Comparison of ENCODE assay signal across 22 mouse cellular contexts in the genomic region with DNA sequence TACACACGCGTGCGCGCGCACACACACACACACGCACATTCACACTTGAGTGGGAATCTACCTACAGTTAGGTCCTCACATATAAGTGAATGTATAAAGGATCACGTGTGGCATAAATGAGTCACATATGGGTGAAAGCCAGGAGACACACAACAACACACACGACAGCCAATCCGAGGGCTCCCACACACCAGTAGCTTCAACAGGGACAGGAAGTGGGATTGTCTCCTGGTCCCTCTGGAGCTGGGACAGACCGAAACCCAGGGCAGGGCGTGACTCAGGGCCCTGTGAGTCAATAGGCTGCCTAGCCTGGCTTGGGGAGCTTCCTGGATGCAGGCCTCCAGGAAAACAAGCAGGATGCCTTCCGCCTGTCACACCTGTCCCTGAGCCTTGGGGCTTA.
DNase-seq lines count a peak whose midpoint lies in the region; ATAC-seq and TF ChIP-seq lines count a peak whose summit lies in the region.
"Had no signal": no experiment of that assay in that cellular context is flagged by ENCODE, and none has a peak within 500 bp of the region (broad histone marks: within the 10 kb centered on the region; RNA-seq: fewer than 3 reads in every experiment).

No protein-coding gene starts in this region.

- H3K27me3 ChIP-seq in heart, postnatal 0 days (ENCODE audit: control insufficient read depth, insufficient read depth, low read length) = 0 out of 2 replicates have a peak, but pooled peaks cover 4% of the 10 kb centered on the region
- H3K27me3 ChIP-seq in heart, embryonic 10.5 days (ENCODE audit: insufficient read depth, poor library complexity, severe bottlenecking) = peaks cover 65% of the 10 kb centered on the region
- no peaks in the 10 kb centered on the region for H3K27me3 ChIP-seq in forebrain, embryonic 16.5 days (replicated peaks; ENCODE audit: control insufficient read depth, insufficient read depth, low read length)
- H3K27me3 ChIP-seq: embryonic facial prominence, embryonic 15.5 days; Patski had no signal

- H3K9ac ChIP-seq in heart, postnatal 0 days (replicated peaks; ENCODE audit: low read depth, low read length) = no peak overlapping the region
- H3K9ac ChIP-seq in forebrain, embryonic 16.5 days (replicated peaks; ENCODE audit: low read depth, low read length) = no peak overlapping the region
- H3K9ac ChIP-seq: embryonic facial prominence, embryonic 15.5 days; hindbrain, embryonic 12.5 days had no signal

- TF ChIP-seq EP300 in heart, postnatal 0 days (IDR thresholded peaks at IDR 0.05; ENCODE audit: low read depth) = no peak

- no peaks in the 10 kb centered on the region for H3K9me3 ChIP-seq in heart, postnatal 0 days (replicated peaks; ENCODE audit: control insufficient read depth, low read length)
- no peaks in the 10 kb centered on the region for H3K9me3 ChIP-seq in heart, embryonic 10.5 days
- H3K9me3 ChIP-seq in forebrain, embryonic 16.5 days (ENCODE audit: control insufficient read depth, low read length) = no peaks in the 10 kb centered on the region
- H3K9me3 ChIP-seq: embryonic facial prominence, embryonic 15.5 days; G1E; hindbrain, embryonic 12.5 days had no signal

- peak; percentile 21 for DNase-seq in heart, postnatal 0 days (ENCODE audit: low spot score)
- no peak for DNase-seq in heart, embryonic 10.5 days (ENCODE audit: low spot score)
- DNase-seq in 3134 (ENCODE audit: extremely low read depth, insufficient read length, low spot score) (peak; percentile 75), MN1 (ENCODE audit: low spot score) (peak; percentile 64)
- peak; percentile 34 for DNase-seq in fat pad, adult 2 months (ENCODE audit: extremely low read depth, low read depth, low spot score)
- DNase-seq in gastrocnemius, postnatal 10 days = no peak
- DNase-seq in right cerebral cortex, postnatal 25 days = no peak
- DNase-seq: adrenal gland, postnatal 14 days; cerebellum, adult 11-12 months; cerebellum, adult 9-10 months; gastrocnemius, adult 2 months; gastrocnemius, postnatal 36 days; heart, adult 11 months had no signal

- WGBS in heart, postnatal 0 days = 74% methylated on average over 12 of the region's 12 CpGs
- WGBS in heart, embryonic 10.5 days = 78% methylated on average over 12 of the region's 12 CpGs
- 89% methylated on average over 12 of the region's 12 CpGs for WGBS in forebrain, embryonic 16.5 days

- no peaks in the 10 kb centered on the region for H3K4me1 ChIP-seq in heart, postnatal 0 days (ENCODE audit: control insufficient read depth, insufficient read depth)
- H3K4me1 ChIP-seq in heart, embryonic 10.5 days = peaks cover 44% of the 10 kb centered on the region
- peaks cover 21% of the 10 kb centered on the region for H3K4me1 ChIP-seq in forebrain, embryonic 16.5 days (replicated peaks; ENCODE audit: control insufficient read depth, insufficient read depth, low read length)

- no peak overlapping the region for H3K4me2 ChIP-seq in heart, postnatal 0 days (ENCODE audit: low read depth, low read length)
- no peak overlapping the region for H3K4me2 ChIP-seq in forebrain, embryonic 16.5 days (ENCODE audit: low read length)
- H3K4me2 ChIP-seq: embryonic facial prominence, embryonic 15.5 days; hindbrain, embryonic 12.5 days had no signal

- H3K4me3 ChIP-seq in heart, postnatal 0 days (ENCODE audit: low read depth, low read length) = no peak overlapping the region
- H3K4me3 ChIP-seq in heart, embryonic 10.5 days = no peak overlapping the region
- no peak overlapping the region for H3K4me3 ChIP-seq in forebrain, embryonic 16.5 days (replicated peaks; ENCODE audit: low read length)
- H3K4me3 ChIP-seq: embryonic facial prominence, embryonic 15.5 days; erythroblast, embryonic 14.5 days; gastrocnemius, adult 2 months; hindbrain, embryonic 12.5 days had no signal

- peak; percentile 44; the same call in 1 of the 2 replicates for ATAC-seq in heart, postnatal 0 days (ENCODE audit: insufficient read depth, low read depth)
- ATAC-seq in forebrain, embryonic 16.5 days = no peak
- ATAC-seq: activated CD4-positive, CD25-positive, alpha-beta regulatory T cell, adult 4 months; CD4-positive, CD25-positive, alpha-beta regulatory T cell, adult 4 months; intestine, embryonic 16.5 days; Patski had no signal

- no peak overlapping the region for H3K27ac ChIP-seq in heart, postnatal 0 days (ENCODE audit: low read depth)
- no peak overlapping the region for H3K27ac ChIP-seq in heart, embryonic 10.5 days
- no peak overlapping the region for H3K27ac ChIP-seq in forebrain, embryonic 16.5 days (ENCODE audit: low read length)
- H3K27ac ChIP-seq: embryonic facial prominence, embryonic 15.5 days; gastrocnemius, adult 2 months had no signal

- H3K36me3 ChIP-seq in heart, postnatal 0 days (replicated peaks; ENCODE audit: control insufficient read depth, insufficient read depth, low read length) = no peaks in the 10 kb centered on the region
- no peaks in the 10 kb centered on the region for H3K36me3 ChIP-seq in heart, embryonic 10.5 days
- H3K36me3 ChIP-seq in forebrain, embryonic 16.5 days (ENCODE audit: control insufficient read depth, insufficient read depth) = no peaks in the 10 kb centered on the region
- H3K36me3 ChIP-seq: embryonic facial prominence, embryonic 15.5 days; G1E; hindbrain, embryonic 12.5 days had no signal

- no peak for TF ChIP-seq CTCF in heart, postnatal 0 days (IDR thresholded peaks at IDR 0.05; ENCODE audit: low read depth)

Comparison
In these comparisons a context has a peak if more than half of its experiments do, and no peak if none do; other contexts are left out.
1. DNase-seq: peak in heart, postnatal 0 days (single experiment), 3134 (single experiment), MN1 (single experiment) and fat pad, adult 2 months (single experiment); none in heart, embryonic 10.5 days (single experiment), gastrocnemius, postnatal 10 days (single experiment) and right cerebral cortex, postnatal 25 days (single experiment).